Mouse (Mus musculus) liver, postnatal 0 days (tissue): ENCODE results near the gene Prkca.

Experiments
- CTCF ChIP-seq: sonication (generic); IDR thresholded peaks from 2 replicates; pipeline ENCODE4 v1.5.1; 2016; ENCODE audit warnings: antibody characterized with exemption, low read depth
- EP300 ChIP-seq: IDR thresholded peaks from 2 replicates; pipeline ENCODE4 v1.6.1; 2016; ENCODE audit warnings: antibody characterized with exemption, low read depth, mild to moderate bottlenecking

DNA sequence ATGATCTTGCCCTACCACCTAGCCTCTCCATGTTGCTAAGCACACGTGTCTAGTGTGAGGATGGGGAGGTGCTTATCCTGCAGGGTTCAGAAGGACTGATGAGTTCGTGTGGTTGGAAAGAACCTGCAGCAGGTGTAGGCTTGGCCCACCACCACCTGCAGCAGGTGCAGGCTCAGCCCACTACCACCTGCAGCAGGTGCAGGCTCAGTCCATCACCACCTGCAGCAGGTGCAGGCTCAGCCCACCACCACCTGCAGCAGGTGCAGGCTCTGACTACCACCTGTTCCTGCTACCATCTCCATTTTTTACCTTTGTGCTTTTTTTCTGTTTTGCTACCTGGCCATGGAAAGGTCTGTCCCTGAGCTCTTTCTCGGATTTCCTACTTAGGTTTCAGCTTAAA lies 223.9 kb downstream of the Prkca start:
- TF ChIP-seq CTCF (no peak), EP300 (no peak)
